ENCODE assay signal across 25 mouse cellular contexts in genomic region chr8:108522050-108522449, GRCm38 (mm10).
"Had no signal": no experiment of that assay in that cellular context is flagged by ENCODE, and none has a peak within 500 bp of the region (broad histone marks: within the 10 kb centered on the region; RNA-seq: fewer than 3 reads in every experiment).

No protein-coding gene starts in this region.

- DNase-seq: gastrocnemius, postnatal 14 days; gastrocnemius, postnatal 36 days; heart, postnatal 10 days; heart, postnatal 4 days; kidney, adult 18-20 months; kidney, adult 8-10 months; kidney, postnatal 10 days; kidney, postnatal 25 days; kidney, postnatal 4 days; liver; liver, embryonic 13.5 days had no signal

- H3K4me2 ChIP-seq: heart, embryonic 11.5 days; hindbrain, embryonic 12.5 days; hindbrain, embryonic 14.5 days; intestine, embryonic 15.5 days; limb, embryonic 12.5 days; liver, embryonic 11.5 days; liver, embryonic 13.5 days; liver, embryonic 15.5 days had no signal

- H3K4me1 ChIP-seq: hindbrain, embryonic 10.5 days; hindbrain, embryonic 12.5 days; intestine, embryonic 15.5 days; limb, embryonic 10.5 days; limb, embryonic 12.5 days; liver, embryonic 13.5 days; liver, embryonic 15.5 days had no signal

- H3K4me3 ChIP-seq: hindbrain, embryonic 10.5 days; hindbrain, embryonic 12.5 days; intestine, embryonic 15.5 days; layer of hippocampus, adult 2 months; left cerebral cortex, adult 2 months; limb, embryonic 10.5 days; limb, embryonic 12.5 days; liver, embryonic 13.5 days; liver, embryonic 15.5 days had no signal

- H3K27me3 ChIP-seq: intestine, embryonic 15.5 days; limb, embryonic 12.5 days; liver, embryonic 13.5 days; liver, embryonic 15.5 days had no signal

- H3K9ac ChIP-seq: hindbrain, embryonic 12.5 days; hindbrain, embryonic 14.5 days; intestine, embryonic 15.5 days; limb, embryonic 12.5 days; liver, embryonic 13.5 days; liver, embryonic 15.5 days had no signal

- ATAC-seq: hindbrain, embryonic 16.5 days; inflammation-experienced regulatory T-cells, adult 6 months; intestine, embryonic 15.5 days; intestine, postnatal 0 days had no signal

- H3K36me3 ChIP-seq: hindbrain, embryonic 10.5 days; hindbrain, embryonic 12.5 days; intestine, embryonic 15.5 days; limb, embryonic 10.5 days; limb, embryonic 12.5 days; liver, embryonic 13.5 days; liver, embryonic 15.5 days had no signal

- H3K9me3 ChIP-seq: hindbrain, embryonic 10.5 days; hindbrain, embryonic 12.5 days; intestine, embryonic 15.5 days; limb, embryonic 10.5 days; limb, embryonic 12.5 days; liver, embryonic 13.5 days; liver, embryonic 15.5 days had no signal

- H3K27ac ChIP-seq: hindbrain, embryonic 10.5 days; hindbrain, embryonic 12.5 days; hindbrain, embryonic 14.5 days; intestine, embryonic 15.5 days; layer of hippocampus, adult 2 months; left cerebral cortex, adult 2 months; limb, embryonic 10.5 days; limb, embryonic 12.5 days; liver, embryonic 13.5 days; liver, embryonic 15.5 days had no signal
